Comparison of ENCODE assay signal across 9 mouse cellular contexts in the genomic region with DNA sequence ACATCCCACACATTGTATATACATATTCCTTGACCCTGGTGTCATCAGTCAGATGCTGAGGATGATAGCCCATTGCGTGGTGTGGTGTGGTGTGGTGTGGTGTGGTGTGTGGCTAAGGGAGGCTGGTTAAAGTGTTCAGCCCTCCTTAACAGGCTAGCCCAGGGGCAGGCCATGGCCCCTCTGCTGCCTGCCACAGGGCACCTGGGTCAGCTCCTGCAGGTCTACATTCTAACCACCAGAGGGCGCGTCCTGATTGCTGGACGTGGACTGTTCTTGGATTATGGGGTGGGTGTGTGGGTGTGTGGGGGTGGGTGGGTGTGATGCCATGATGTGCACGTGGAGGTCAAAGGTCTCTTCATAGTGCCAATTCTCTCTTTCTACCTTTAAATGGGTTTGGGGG. TPM values are rescaled to one million over a fixed set of nuclear protein-coding genes. Genes with fewer than 3 reads are reported as not detected.
A peak's percentile ranks its signal among the peaks of the same experiment; 100 is the strongest.
DNase-seq lines count a peak whose midpoint lies in the region; ATAC-seq and TF ChIP-seq lines count a peak whose summit lies in the region.
"Had no signal": no experiment of that assay in that cellular context is flagged by ENCODE, and none has a peak within 500 bp of the region (broad histone marks: within the 10 kb centered on the region; RNA-seq: fewer than 3 reads in every experiment).

No protein-coding gene starts in this region.

- WGBS in heart, embryonic 13.5 days: 8% methylated on average over 5 of the region's 5 CpGs
- WGBS in liver, embryonic 11.5 days: 9% methylated on average over 5 of the region's 5 CpGs

- no peak for TF ChIP-seq POLR2A in bone marrow macrophage, adult 2 months (IDR thresholded peaks at IDR 0.05; ENCODE audit: borderline replicate concordance, low read depth, low read length)

- H3K9ac ChIP-seq in heart, embryonic 13.5 days: no peak overlapping the region
- H3K9ac ChIP-seq in liver, embryonic 11.5 days (ENCODE audit: low read depth, low read length): no peak overlapping the region
- H3K9ac ChIP-seq: embryonic facial prominence, embryonic 12.5 days had no signal

- H3K27ac ChIP-seq in bone marrow macrophage, adult 2 months (ENCODE audit: insufficient read depth, low read depth, low read length): no peak overlapping the region
- no peak overlapping the region for H3K27ac ChIP-seq in heart, embryonic 13.5 days (replicated peaks)
- no peak overlapping the region for H3K27ac ChIP-seq in liver, embryonic 11.5 days (ENCODE audit: low read depth, low read length)
- H3K27ac ChIP-seq: embryonic facial prominence, embryonic 12.5 days had no signal

- H3K36me3 ChIP-seq in heart, embryonic 13.5 days: no peaks in the 10 kb centered on the region
- no peaks in the 10 kb centered on the region for H3K36me3 ChIP-seq in liver, embryonic 11.5 days (ENCODE audit: control insufficient read depth, insufficient read depth, low read length)
- H3K36me3 ChIP-seq: embryonic facial prominence, embryonic 12.5 days had no signal

- H3K4me3 ChIP-seq in bone marrow macrophage, adult 2 months (ENCODE audit: insufficient read depth, low read length): no peak overlapping the region
- no peak overlapping the region for H3K4me3 ChIP-seq in heart, embryonic 13.5 days
- H3K4me3 ChIP-seq in liver, embryonic 11.5 days (ENCODE audit: low read depth, low read length): no peak overlapping the region
- H3K4me3 ChIP-seq: embryonic facial prominence, embryonic 12.5 days had no signal

- no peaks in the 10 kb centered on the region for H3K9me3 ChIP-seq in heart, embryonic 13.5 days
- no peaks in the 10 kb centered on the region for H3K9me3 ChIP-seq in liver, embryonic 11.5 days (ENCODE audit: control insufficient read depth, low read length)
- H3K9me3 ChIP-seq: embryonic facial prominence, embryonic 12.5 days had no signal

- peaks cover 6% of the 10 kb centered on the region; the same call in 1 of the 2 replicates for H3K27me3 ChIP-seq in heart, embryonic 13.5 days (replicated peaks)
- no peaks in the 10 kb centered on the region for H3K27me3 ChIP-seq in liver, embryonic 11.5 days (replicated peaks; ENCODE audit: control insufficient read depth, insufficient read depth, low read length)
- H3K27me3 ChIP-seq: embryonic facial prominence, embryonic 12.5 days had no signal

- no peak overlapping the region for H3K4me2 ChIP-seq in heart, embryonic 13.5 days
- H3K4me2 ChIP-seq in liver, embryonic 11.5 days: no peak overlapping the region
- H3K4me2 ChIP-seq: embryonic facial prominence, embryonic 12.5 days had no signal

- peak; percentile 84 for TF ChIP-seq CTCF in bone marrow macrophage, adult 2 months (IDR thresholded peaks at IDR 0.05; ENCODE audit: low read depth, low read length)

- ATAC-seq in heart, embryonic 13.5 days (ENCODE audit: extremely low read depth, insufficient number of reproducible peaks, low FRiP score, low TSS enrichment): 0 out of 2 replicates have a peak, but pooled peaks have one; percentile 26
- peak; percentile 23; the same call in 1 of the 2 replicates for ATAC-seq in liver, embryonic 11.5 days (replicated peaks; ENCODE audit: low FRiP score)

- peaks cover 13% of the 10 kb centered on the region for H3K4me1 ChIP-seq in bone marrow macrophage, adult 2 months (ENCODE audit: control insufficient read depth, insufficient read depth, low read length)
- H3K4me1 ChIP-seq in heart, embryonic 13.5 days: no peaks in the 10 kb centered on the region
- H3K4me1 ChIP-seq in liver, embryonic 11.5 days (replicated peaks; ENCODE audit: control insufficient read depth, insufficient read depth, low read length): peaks cover 3% of the 10 kb centered on the region; the same call in 1 of the 2 replicates

- peak; percentile 32 for DNase-seq in gastrocnemius, postnatal 10 days
- no peak for DNase-seq in gastrocnemius, postnatal 25 days
- DNase-seq in CD4-positive helper T cell, adult 2 months (ENCODE audit: low read depth, low spot score): peak; percentile 53
- no peak for DNase-seq in liver, embryonic 11.5 days (ENCODE audit: low spot score)
- peak; percentile 82 for DNase-seq in retina, embryonic 14.5 days (ENCODE audit: low spot score)
- DNase-seq in right cerebral cortex, postnatal 14 days: no peak

RNA-seq across cellular contexts. Expression of gene Sgk2, which starts 18.8 kb away (rescaled TPM):
- total RNA-seq in gastrocnemius, postnatal 10 days (2021): not detected
- total RNA-seq in gastrocnemius, postnatal 25 days (2021): not detected
- polyA plus RNA-seq in bone marrow macrophage, adult 2 months (2012; ENCODE audit: insufficient read depth, insufficient read length, missing spikeins): not detected in 2 replicates
- 0.33 TPM in 1 of 2 replicates, not detected in the other for polyA plus RNA-seq in heart, embryonic 13.5 days (2015; fragmentation: Nextera tagmentation; extraction: Ambion mirVana)
- polyA plus RNA-seq in liver, embryonic 11.5 days (2014; fragmentation: Nextera tagmentation; extraction: Ambion mirVana): 2.8 and 3.3 TPM in 2 replicates

RNA-seq across cellular contexts. Expression of gene L3mbtl1, which starts 25.1 kb away (rescaled TPM):
- total RNA-seq in gastrocnemius, postnatal 10 days (2021): under 1 TPM; 0.33 to 0.45 TPM
- under 1 TPM in 1 of 2 experiments, not detected in 1; 0.13 TPM for total RNA-seq in gastrocnemius, postnatal 25 days (2021)
- polyA plus RNA-seq in bone marrow macrophage, adult 2 months (2012; ENCODE audit: insufficient read depth, insufficient read length, missing spikeins): not detected in 2 replicates
- polyA plus RNA-seq in heart, embryonic 13.5 days (2015; fragmentation: Nextera tagmentation; extraction: Ambion mirVana): 0.05 TPM in 1 of 2 replicates, not detected in the other
- polyA plus RNA-seq in liver, embryonic 11.5 days (2014; fragmentation: Nextera tagmentation; extraction: Ambion mirVana): 0.05 and 0.08 TPM in 2 replicates

RNA-seq across cellular contexts. Expression of gene Srsf6, which starts 37.0 kb away (rescaled TPM):
- total RNA-seq in gastrocnemius, postnatal 10 days (2021): 10 to 100 TPM; 73.5 to 96.2 TPM
- total RNA-seq in gastrocnemius, postnatal 25 days (2021): 10 to 100 TPM; 40.2 to 45.2 TPM
- polyA plus RNA-seq in bone marrow macrophage, adult 2 months (2012; ENCODE audit: insufficient read depth, insufficient read length, missing spikeins): 106 and 115 TPM in 2 replicates
- 125 and 132 TPM in 2 replicates for polyA plus RNA-seq in heart, embryonic 13.5 days (2015; fragmentation: Nextera tagmentation; extraction: Ambion mirVana)
- polyA plus RNA-seq in liver, embryonic 11.5 days (2014; fragmentation: Nextera tagmentation; extraction: Ambion mirVana): 240 and 261 TPM in 2 replicates

RNA-seq across cellular contexts. Expression of gene Ift52, which starts 48.8 kb away (rescaled TPM):
- total RNA-seq in gastrocnemius, postnatal 10 days (2021): 10 to 100 TPM; 15.7 to 18.1 TPM
- 10 to 100 TPM; 10.6 to 12.6 TPM for total RNA-seq in gastrocnemius, postnatal 25 days (2021)
- 37.9 and 49.7 TPM in 2 replicates for polyA plus RNA-seq in bone marrow macrophage, adult 2 months (2012; ENCODE audit: insufficient read depth, insufficient read length, missing spikeins)
- polyA plus RNA-seq in heart, embryonic 13.5 days (2015; fragmentation: Nextera tagmentation; extraction: Ambion mirVana): 35.3 and 37.3 TPM in 2 replicates
- polyA plus RNA-seq in liver, embryonic 11.5 days (2014; fragmentation: Nextera tagmentation; extraction: Ambion mirVana): 43.0 and 44.8 TPM in 2 replicates

Comparison
In these comparisons a context has a peak if more than half of its experiments do, and no peak if none do; other contexts are left out.
1. DNase-seq: peak in gastrocnemius, postnatal 10 days (single experiment), CD4-positive helper T cell, adult 2 months (single experiment) and retina, embryonic 14.5 days (single experiment); none in gastrocnemius, postnatal 25 days (single experiment), liver, embryonic 11.5 days (single experiment) and right cerebral cortex, postnatal 14 days (single experiment).